Mouse (Mus musculus) midbrain, embryonic 15.5 days (tissue): ENCODE results near the gene Ap3s2. TPM values are rescaled to one million over a fixed set of nuclear protein-coding genes. Genes with fewer than 3 reads are reported as not detected.

Experiments used
- ATAC-seq: fragments of 200-750 bp; cut with Nextera tagmentation; replicated peaks from 2 replicates; pipeline ENCODE4 v1.8.0; 2017; ENCODE audit warnings: moderate TSS enrichment
- H3K27ac ChIP-seq: fragments of 300-500 bp; sonication (generic); 2 replicates; pipeline ENCODE4 v1.5.1; 2015; ENCODE audit warnings: mild to moderate bottlenecking, inconsistent platforms
- H3K27me3 ChIP-seq: fragments of 300-500 bp; sonication (generic); replicated peaks from 2 replicates; pipeline ENCODE4 v1.6.1; 2015; ENCODE audit warnings: inconsistent platforms
- H3K36me3 ChIP-seq: fragments of 300-500 bp; sonication (generic); replicated peaks from 2 replicates; pipeline ENCODE4 v1.6.1; 2015; ENCODE audit warnings: inconsistent platforms
- H3K4me1 ChIP-seq: fragments of 300-500 bp; sonication (generic); 2 replicates; pipeline ENCODE4 v1.6.1; 2015; ENCODE audit warnings: inconsistent platforms
- H3K4me2 ChIP-seq: fragments of 300-500 bp; sonication (generic); 2 replicates; pipeline ENCODE4 v1.6.1; 2015; ENCODE audit warnings: inconsistent platforms, mild to moderate bottlenecking, moderate library complexity
- H3K4me3 ChIP-seq: fragments of 300-500 bp; sonication (generic); 2 replicates; pipeline ENCODE4 v1.5.1; 2015; ENCODE audit warnings: mild to moderate bottlenecking, inconsistent platforms
- H3K9ac ChIP-seq: fragments of 300-500 bp; sonication (generic); 2 replicates; pipeline ENCODE4 v1.6.1; 2015; ENCODE audit warnings: mild to moderate bottlenecking, inconsistent platforms
- H3K9me3 ChIP-seq: fragments of 300-500 bp; sonication (generic); 2 replicates; pipeline ENCODE4 v1.6.1; 2016; ENCODE audit warnings: inconsistent platforms
- WGBS: fragments of 180-500 bp; shearing (Covaris S2); methylation state at CpG from one replicate; pipeline ENCODE4 v1.1.7; 2015; ENCODE audit warnings: mixed read lengths; 5-methylcytosine and 5-hydroxymethylcytosine counted together
- polyA plus RNA-seq: library from polyadenylated mRNA; unstranded; fragments of >200 nt; fragmentation: Nextera tagmentation; extraction: Ambion mirVana; gene quantifications from 2 replicates; pipeline ENCODE4 v1.2.1, GENCODE M21; 2015

Ap3s2 gene
- polyA plus RNA-seq, 1 experiment from 2014 or later: 39.9 TPM

DNA sequence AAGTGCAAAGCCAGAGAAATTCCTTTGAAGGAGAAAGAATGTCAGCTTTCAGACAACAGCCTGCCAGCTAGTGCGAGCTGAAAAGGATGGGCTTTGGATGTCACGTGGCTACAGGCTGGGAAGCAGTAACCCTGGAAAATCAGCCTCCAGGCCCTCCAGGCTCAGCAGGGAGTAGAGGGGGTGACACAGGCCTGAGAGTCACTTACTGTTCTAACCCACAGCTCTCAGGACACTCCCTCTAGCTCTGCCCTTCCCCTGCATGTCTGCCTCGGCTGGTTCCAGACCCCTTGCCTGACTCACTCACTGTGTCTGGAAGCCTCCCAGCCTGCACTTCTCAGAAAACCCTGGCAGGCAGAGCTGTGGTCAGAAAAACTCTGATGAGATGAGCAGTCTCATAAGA, 39.5 kb downstream of the Ap3s2 start:
- Histone ChIP-seq H3K9me3 (no peaks in the 10 kb centered on the region), H3K9ac (no peak overlapping the region), H3K36me3 (peaks cover 8% of the 10 kb centered on the region), H3K4me3 (no peak overlapping the region), H3K27me3 (no peaks in the 10 kb centered on the region), H3K27ac (no peak overlapping the region), H3K4me1 (no peaks in the 10 kb centered on the region), H3K4me2 (no peak overlapping the region)
- ATAC-seq: no peak
- WGBS: 48% methylated on average over 3 of the region's 3 CpGs

- no peak overlapping the region for H3K27ac ChIP-seq
- peaks cover 8% of the 10 kb centered on the region for H3K36me3 ChIP-seq
- H3K4me1 ChIP-seq: no peaks in the 10 kb centered on the region
- H3K4me3 ChIP-seq: no peak overlapping the region
- H3K4me2 ChIP-seq: no peak overlapping the region
- no peak overlapping the region for H3K9ac ChIP-seq
- H3K9me3 ChIP-seq: no peaks in the 10 kb centered on the region
- ATAC-seq: no peak
- no peaks in the 10 kb centered on the region for H3K27me3 ChIP-seq
- WGBS: 92% methylated on average over 6 of the region's 6 CpGs
Measured at GRCm38 (mm10) chr7:79880033-79880432, 40.4 kb downstream of the Ap3s2 start.

DNA sequence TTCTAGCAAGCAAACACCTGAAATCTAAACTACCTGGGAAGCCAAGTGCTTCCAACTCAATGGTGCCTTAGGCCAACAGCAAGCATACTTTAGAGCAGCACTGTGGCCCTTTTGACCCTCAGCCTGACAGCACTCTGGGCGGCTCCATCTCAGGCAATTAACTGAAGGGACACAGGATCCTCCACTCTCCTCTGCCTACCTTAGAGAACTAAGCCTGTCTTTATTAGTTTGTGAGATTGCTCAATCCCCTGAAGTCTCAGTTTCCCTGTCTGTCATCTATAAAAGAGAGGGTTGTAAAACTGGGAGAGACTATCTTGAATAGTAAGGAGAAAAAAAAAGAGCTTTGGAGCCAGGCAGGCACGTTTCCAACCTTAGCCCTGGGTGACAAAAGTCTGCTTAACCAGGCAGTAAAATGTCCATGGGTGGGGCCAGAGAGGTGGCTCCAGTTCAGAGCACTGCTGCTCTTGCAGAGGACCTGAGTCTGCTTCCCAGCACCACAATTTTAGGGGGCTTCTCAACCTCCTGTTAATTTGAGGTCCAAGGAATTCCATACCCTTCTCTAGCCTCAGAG, 41.9 kb downstream of the Ap3s2 start:
- Histone ChIP-seq H3K9ac (no peak overlapping the region), H3K4me1 (no peaks in the 10 kb centered on the region), H3K4me3 (no peak overlapping the region), H3K4me2 (no peak overlapping the region), H3K27ac (no peak overlapping the region), H3K36me3 (peaks cover 8% of the 10 kb centered on the region), H3K27me3 (no peaks in the 10 kb centered on the region), H3K9me3 (no peaks in the 10 kb centered on the region)
- no peak for ATAC-seq
- 68% methylated on average over 2 of the region's 2 CpGs for WGBS

DNA sequence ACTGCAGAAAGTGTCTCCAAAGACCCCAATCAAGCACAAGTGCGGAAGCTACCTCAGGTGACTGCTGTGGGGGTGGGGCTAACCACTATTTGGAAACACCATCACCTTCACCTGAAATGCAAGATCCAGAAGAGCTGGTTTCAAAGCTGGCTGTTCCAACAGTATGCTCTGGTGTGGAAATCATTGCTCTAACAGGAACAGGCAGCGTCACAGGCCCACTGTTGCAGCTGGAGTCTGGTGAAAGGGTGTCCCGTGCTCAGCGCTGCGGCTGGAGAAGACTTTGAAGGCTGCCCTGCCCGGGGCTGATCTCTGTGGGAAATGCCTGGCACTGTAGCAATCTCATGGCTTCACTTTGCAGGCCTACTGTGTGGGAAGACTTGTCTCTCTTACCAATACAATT, 47.0 kb downstream of the Ap3s2 start:
- Histone ChIP-seq H3K4me3 (no peak overlapping the region), H3K27ac (no peak overlapping the region), H3K27me3 (no peaks in the 10 kb centered on the region), H3K4me2 (no peak overlapping the region), H3K36me3 (no peaks in the 10 kb centered on the region), H3K9ac (no peak overlapping the region), H3K4me1 (no peaks in the 10 kb centered on the region), H3K9me3 (no peaks in the 10 kb centered on the region)
- 89% methylated on average over 6 of the region's 6 CpGs for WGBS
- ATAC-seq: no peak

DNA sequence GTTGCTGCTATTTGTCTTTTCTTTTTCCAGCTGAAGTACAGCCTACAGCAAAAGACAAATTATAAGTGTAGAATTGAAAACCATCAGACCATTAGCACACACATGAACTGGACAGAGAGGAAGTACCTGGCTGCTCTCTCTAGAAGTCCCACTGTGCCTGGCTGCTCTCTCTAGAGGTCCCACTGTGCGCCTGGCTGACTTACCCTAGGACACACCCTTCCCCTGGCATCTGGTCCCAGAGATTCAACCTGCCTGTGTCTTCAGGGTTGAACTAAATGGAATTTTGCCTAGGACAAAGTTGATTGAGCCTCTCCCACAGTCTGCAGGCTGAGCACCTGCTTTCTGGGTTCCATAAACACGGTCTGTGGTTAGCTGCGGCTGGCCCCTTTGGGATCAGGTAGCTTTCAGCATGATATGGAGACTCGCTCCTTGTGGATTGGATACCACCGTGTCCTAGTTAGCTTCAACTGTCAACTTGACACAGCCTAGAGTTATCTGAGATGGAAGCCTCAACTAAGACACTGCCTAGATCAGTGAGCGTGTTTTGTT, 48.6 kb downstream of the Ap3s2 start:
- H3K9me3 ChIP-seq: no peaks in the 10 kb centered on the region
- H3K36me3 ChIP-seq: no peaks in the 10 kb centered on the region
- no peak overlapping the region for H3K27ac ChIP-seq
- H3K4me3 ChIP-seq: no peak overlapping the region
- no peak overlapping the region for H3K9ac ChIP-seq
- H3K4me2 ChIP-seq: no peak overlapping the region
- 90% methylated on average over 6 of the region's 6 CpGs for WGBS
- H3K4me1 ChIP-seq: no peaks in the 10 kb centered on the region
- no peak for ATAC-seq
- H3K27me3 ChIP-seq: no peaks in the 10 kb centered on the region

GRCm38 (mm10) chr7:79869072-79869719, 51.3 kb downstream of the Ap3s2 start:
- H3K9me3 ChIP-seq: no peaks in the 10 kb centered on the region
- no peaks in the 10 kb centered on the region for H3K4me1 ChIP-seq
- no peak overlapping the region for H3K4me2 ChIP-seq
- no peak for ATAC-seq
- no peaks in the 10 kb centered on the region for H3K36me3 ChIP-seq
- H3K4me3 ChIP-seq: no peak overlapping the region
- WGBS: 61% methylated on average over 6 of the region's 6 CpGs
- no peak overlapping the region for H3K9ac ChIP-seq
- H3K27ac ChIP-seq: no peak overlapping the region
- H3K27me3 ChIP-seq: no peaks in the 10 kb centered on the region

DNA sequence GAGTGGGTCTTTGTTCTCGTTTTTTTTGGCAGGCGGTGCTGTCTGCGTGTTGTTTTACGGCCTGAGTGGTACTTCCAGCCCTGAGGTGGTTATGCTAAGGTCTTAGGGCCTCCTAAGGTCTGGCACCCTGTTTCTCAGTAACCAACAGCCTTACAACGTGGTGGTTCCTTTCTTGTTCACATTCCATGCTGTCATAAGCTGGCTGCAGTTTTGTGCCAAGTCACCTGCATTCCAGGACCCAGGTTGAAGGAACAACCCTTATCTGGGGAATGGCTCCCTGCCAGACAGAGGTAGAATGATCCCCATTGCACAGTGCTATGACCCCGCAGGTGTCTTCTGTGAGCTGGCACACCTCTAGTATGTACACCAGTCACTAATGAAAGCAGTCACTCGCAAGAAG, 52.0 kb downstream of the Ap3s2 start:
- Histone ChIP-seq H3K9me3 (no peaks in the 10 kb centered on the region), H3K4me3 (no peak overlapping the region), H3K4me2 (no peak overlapping the region), H3K36me3 (no peaks in the 10 kb centered on the region), H3K27me3 (no peaks in the 10 kb centered on the region), H3K4me1 (no peaks in the 10 kb centered on the region), H3K27ac (no peak overlapping the region), H3K9ac (no peak overlapping the region)
- ATAC-seq: no peak
- 87% methylated on average over 7 of the region's 7 CpGs for WGBS

DNA sequence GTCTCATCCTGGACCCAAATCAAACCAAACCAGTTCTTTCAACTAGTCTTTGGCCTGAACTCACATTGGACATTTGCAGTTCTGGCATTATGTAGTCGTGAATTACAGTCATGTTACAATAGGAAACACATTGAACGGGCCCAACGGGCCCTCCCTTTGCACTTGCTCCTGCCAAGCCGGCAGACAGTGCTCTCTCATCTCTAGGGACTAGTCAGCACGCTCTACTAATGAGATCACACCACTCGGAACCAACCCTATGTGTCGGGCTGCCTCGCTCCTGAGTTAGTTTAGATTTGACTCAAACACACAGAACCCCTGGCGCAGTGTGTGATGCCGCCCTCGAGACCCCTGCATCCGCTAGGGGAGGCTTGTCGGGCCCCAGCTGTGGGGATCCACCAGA, 52.6 kb downstream of the Ap3s2 start:
- Histone ChIP-seq H3K9ac (no peak overlapping the region), H3K4me1 (no peaks in the 10 kb centered on the region), H3K27me3 (no peaks in the 10 kb centered on the region), H3K4me2 (no peak overlapping the region), H3K9me3 (no peaks in the 10 kb centered on the region), H3K27ac (no peak overlapping the region), H3K36me3 (no peaks in the 10 kb centered on the region), H3K4me3 (no peak overlapping the region)
- no peak for ATAC-seq
- 76% methylated on average over 13 of the region's 13 CpGs for WGBS

DNA sequence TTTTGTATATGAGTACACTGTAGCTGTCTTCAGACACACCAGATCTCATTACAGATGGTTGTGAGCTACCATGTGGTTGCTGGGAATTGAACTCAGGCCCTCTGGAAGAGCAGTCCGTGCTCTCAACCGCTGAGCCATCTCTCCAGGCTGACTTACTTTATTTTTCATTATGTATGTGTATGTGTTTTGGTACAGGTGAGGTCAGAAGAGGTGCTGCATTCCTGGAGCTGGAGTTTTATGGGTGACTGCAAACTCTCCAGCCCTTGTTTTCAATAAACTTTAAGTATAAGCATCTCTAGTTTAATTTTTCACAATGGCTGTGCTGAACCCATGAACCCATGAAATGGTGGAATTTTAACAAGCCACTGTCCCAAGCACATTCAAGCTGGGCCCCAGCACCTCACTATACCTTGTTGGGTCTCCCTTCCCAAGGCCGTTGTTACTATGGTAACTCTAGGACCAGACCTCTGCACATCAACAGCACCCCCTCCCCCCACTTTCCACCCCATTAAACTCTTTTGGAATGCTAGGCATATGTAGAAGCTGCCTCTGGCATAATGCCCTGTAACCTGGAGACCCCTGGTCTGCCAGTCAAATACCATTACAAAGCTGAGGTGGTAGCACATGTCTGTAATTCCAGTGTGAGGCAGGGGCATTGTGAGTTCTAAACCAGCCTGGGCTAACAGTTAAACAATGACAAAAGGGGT, 54.0 kb downstream of the Ap3s2 start:
- no peak for ATAC-seq
- H3K4me3 ChIP-seq: no peak overlapping the region
- H3K27me3 ChIP-seq: no peaks in the 10 kb centered on the region
- H3K4me1 ChIP-seq: no peaks in the 10 kb centered on the region
- no peaks in the 10 kb centered on the region for H3K9me3 ChIP-seq
- 76% methylated on average over 3 of the region's 3 CpGs for WGBS
- H3K9ac ChIP-seq: no peak overlapping the region
- no peak overlapping the region for H3K27ac ChIP-seq
- H3K36me3 ChIP-seq: no peaks in the 10 kb centered on the region
- H3K4me2 ChIP-seq: no peak overlapping the region

GRCm38 (mm10) chr7:79861794-79862193, 58.7 kb downstream of the Ap3s2 start:
- no peak for ATAC-seq
- H3K27me3 ChIP-seq: no peaks in the 10 kb centered on the region
- no peak overlapping the region for H3K27ac ChIP-seq
- no peak overlapping the region for H3K9ac ChIP-seq
- no peaks in the 10 kb centered on the region for H3K36me3 ChIP-seq
- H3K4me2 ChIP-seq: no peak overlapping the region
- H3K4me3 ChIP-seq: no peak overlapping the region
- no peaks in the 10 kb centered on the region for H3K9me3 ChIP-seq
- H3K4me1 ChIP-seq: no peaks in the 10 kb centered on the region
- WGBS: 89% methylated on average over 8 of the region's 8 CpGs

DNA sequence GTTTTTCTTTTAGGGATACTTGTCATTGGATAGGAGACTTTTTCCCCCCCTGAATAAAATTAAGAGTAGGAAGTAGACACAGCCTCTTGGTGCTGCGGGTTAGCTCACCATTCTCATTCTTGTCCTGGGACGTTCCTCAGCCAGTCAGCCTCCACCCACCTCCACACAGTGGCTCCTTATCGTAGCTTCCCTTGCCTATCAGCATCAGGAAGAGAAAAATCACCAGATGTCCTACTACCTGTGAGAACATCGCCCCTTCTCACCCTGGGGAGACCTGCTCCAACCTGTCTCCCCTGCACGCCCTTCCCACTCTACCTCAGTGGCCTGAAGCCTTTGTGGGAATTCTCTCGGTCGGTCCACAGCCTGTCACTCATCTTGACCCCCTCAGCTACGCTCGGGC, 59.6 kb downstream of the Ap3s2 start, which contains the start of gene Anpep:
Anpep (minus strand) TSS at position 249 of the 400 bp plus-strand sequence.
- H3K9me3 ChIP-seq: no peaks in the 10 kb centered on the region
- no peak for ATAC-seq
- H3K27ac ChIP-seq: no peak within 1 kb of the TSS
- H3K4me2 ChIP-seq: no peak within 1 kb of the TSS
- H3K36me3 ChIP-seq: no peaks in the 10 kb centered on the region
- no peaks in the 10 kb centered on the region for H3K27me3 ChIP-seq
- 89% methylated on average over 9 of the region's 9 CpGs for WGBS
- H3K9ac ChIP-seq: no peak within 1 kb of the TSS
- no peaks in the 10 kb centered on the region for H3K4me1 ChIP-seq
- no peak within 1 kb of the TSS for H3K4me3 ChIP-seq

DNA sequence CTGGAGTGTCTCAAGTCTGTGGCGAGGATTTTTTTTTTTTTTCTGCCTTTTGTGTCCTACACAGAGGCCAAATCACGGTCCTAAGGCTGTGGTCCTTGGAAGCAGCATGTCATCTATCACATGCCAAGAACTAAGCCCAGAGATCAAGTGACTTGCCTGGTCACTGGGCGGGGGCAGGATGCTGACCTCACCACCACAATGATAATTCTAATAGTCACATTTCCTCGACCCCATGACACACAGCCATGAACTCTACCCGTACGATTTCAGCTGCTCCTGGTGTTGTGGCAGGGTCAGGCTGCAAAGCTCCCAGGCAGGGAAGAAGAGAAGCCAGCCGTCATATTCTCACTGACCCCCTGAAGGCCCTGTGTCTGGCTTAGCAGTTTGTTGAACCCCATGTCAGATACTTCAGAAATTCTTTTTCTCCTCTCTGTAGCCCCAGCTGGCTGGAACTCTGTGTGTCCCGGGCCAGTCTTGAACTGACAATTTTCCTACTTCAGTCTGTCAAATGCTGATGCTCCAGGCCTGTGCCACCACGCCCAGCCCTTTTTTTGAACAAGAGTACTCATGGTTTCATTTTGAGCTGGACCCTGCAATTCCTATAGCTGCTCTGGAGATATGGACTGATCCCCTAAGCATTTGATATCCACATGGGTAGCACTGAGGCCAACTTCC, 61.4 kb downstream of the Ap3s2 start:
- WGBS: 74% methylated on average over 9 of the region's 9 CpGs
- H3K27ac ChIP-seq: no peak overlapping the region

More for the DNA sequence above, 61.4 kb downstream of the Ap3s2 start:
- H3K36me3 ChIP-seq: no peaks in the 10 kb centered on the region
- H3K9ac ChIP-seq: no peak overlapping the region
- no peak overlapping the region for H3K4me2 ChIP-seq
- ATAC-seq: no peak
- no peaks in the 10 kb centered on the region for H3K27me3 ChIP-seq
- H3K9me3 ChIP-seq: no peaks in the 10 kb centered on the region
- H3K4me1 ChIP-seq: no peaks in the 10 kb centered on the region
- H3K4me3 ChIP-seq: no peak overlapping the region
